14 mouse cellular contexts compared by ENCODE assay signal in genomic region chr13:34794426-34794825, GRCm38 (mm10). TPM values are rescaled to one million over a fixed set of nuclear protein-coding genes. Genes with fewer than 3 reads are reported as not detected.
DNase-seq lines count a peak whose midpoint lies in the region; ATAC-seq and TF ChIP-seq lines count a peak whose summit lies in the region.
"Had no signal": no experiment of that assay in that cellular context is flagged by ENCODE, and none has a peak within 500 bp of the region (broad histone marks: within the 10 kb centered on the region; RNA-seq: fewer than 3 reads in every experiment).

No protein-coding gene starts in this region.

- WGBS in heart, postnatal 0 days: 42% methylated on average over 2 of the region's 2 CpGs
- WGBS in hindbrain, embryonic 11.5 days: 82% methylated on average over 2 of the region's 2 CpGs

- H3K4me1 ChIP-seq in heart, postnatal 0 days (ENCODE audit: control insufficient read depth, insufficient read depth): peaks cover 11% of the 10 kb centered on the region; the same call in 1 of the 2 replicates
- H3K4me1 ChIP-seq in hindbrain, embryonic 11.5 days (replicated peaks; ENCODE audit: control insufficient read depth, insufficient read depth, low read length): no peaks in the 10 kb centered on the region

- no peak overlapping the region for H3K4me3 ChIP-seq in heart, postnatal 0 days (ENCODE audit: low read depth, low read length)
- H3K4me3 ChIP-seq in hindbrain, embryonic 11.5 days (ENCODE audit: low read depth, low read length): no peak overlapping the region
- H3K4me3 ChIP-seq: erythroblast, embryonic 14.5 days; megakaryocyte, embryonic 14.5 days had no signal

- H3K4me2 ChIP-seq in heart, postnatal 0 days (ENCODE audit: low read depth, low read length): no peak overlapping the region
- no peak overlapping the region for H3K4me2 ChIP-seq in hindbrain, embryonic 11.5 days (replicated peaks; ENCODE audit: low read depth, low read length)
- H3K4me2 ChIP-seq: liver, embryonic 11.5 days had no signal

- H3K9me3 ChIP-seq in heart, postnatal 0 days (replicated peaks; ENCODE audit: control insufficient read depth, low read length): no peaks in the 10 kb centered on the region
- no peaks in the 10 kb centered on the region for H3K9me3 ChIP-seq in hindbrain, embryonic 11.5 days (ENCODE audit: control insufficient read depth, low read length)
- H3K9me3 ChIP-seq: megakaryocyte, embryonic 14.5 days had no signal

- H3K36me3 ChIP-seq in heart, postnatal 0 days (replicated peaks; ENCODE audit: control insufficient read depth, insufficient read depth, low read length): no peaks in the 10 kb centered on the region
- no peaks in the 10 kb centered on the region for H3K36me3 ChIP-seq in hindbrain, embryonic 11.5 days (ENCODE audit: control insufficient read depth, insufficient read depth, low read length)

- no peak overlapping the region for H3K9ac ChIP-seq in heart, postnatal 0 days (replicated peaks; ENCODE audit: low read depth, low read length)
- no peak overlapping the region for H3K9ac ChIP-seq in hindbrain, embryonic 11.5 days (ENCODE audit: low read depth, low read length)

- no peak overlapping the region for H3K27ac ChIP-seq in heart, postnatal 0 days (ENCODE audit: low read depth)
- no peak overlapping the region for H3K27ac ChIP-seq in hindbrain, embryonic 11.5 days (ENCODE audit: low read depth, low read length)

- no peak for TF ChIP-seq CTCF in heart, postnatal 0 days (IDR thresholded peaks at IDR 0.05; ENCODE audit: low read depth)

- no peaks in the 10 kb centered on the region for H3K27me3 ChIP-seq in heart, postnatal 0 days (ENCODE audit: control insufficient read depth, insufficient read depth, low read length)
- no peaks in the 10 kb centered on the region for H3K27me3 ChIP-seq in hindbrain, embryonic 11.5 days (ENCODE audit: control insufficient read depth, insufficient read depth, low read length)

- peak; percentile 17 to 46 for DNase-seq in adrenal gland, adult (ENCODE audit: inconsistent age in 2 of 2, low spot score in 1 of 2)
- DNase-seq in adrenal gland, postnatal 4 days (ENCODE audit: low spot score in 2 of 2): no peak
- peak; percentile 16 to 39 for DNase-seq in adrenal gland, postnatal 36 days
- peak; percentile 22 for DNase-seq in heart, postnatal 0 days (ENCODE audit: low spot score)
- peak; percentile 16 to 34 for DNase-seq in kidney, postnatal 4 days
- DNase-seq in frontal cortex, adult 2 months (ENCODE audit: extremely low spot score in 1 of 2, low spot score in 1 of 2): no peak
- DNase-seq in urinary bladder, adult 2 months (ENCODE audit: low spot score): no peak
- DNase-seq in hindbrain, embryonic 11.5 days (ENCODE audit: low spot score): no peak

- no peak for TF ChIP-seq EP300 in heart, postnatal 0 days (IDR thresholded peaks at IDR 0.05; ENCODE audit: low read depth)

- ATAC-seq in heart, postnatal 0 days (ENCODE audit: insufficient read depth, low read depth): peak; percentile 57
- no peak for ATAC-seq in hindbrain, embryonic 11.5 days (ENCODE audit: low FRiP score)

RNA-seq across cellular contexts. Expression of gene Fam50b, which starts 59.8 kb away (rescaled TPM):
- total RNA-seq in adrenal gland, postnatal 4 days (2021): not detected
- total RNA-seq in adrenal gland, postnatal 36 days (2021): not detected
- not detected in 2 replicates for total RNA-seq in heart, postnatal 0 days (2014; rRNA removed; ENCODE audit: low replicate concordance)
- polyA plus RNA-seq in heart, postnatal 0 days (2015; fragmentation: Nextera tagmentation; extraction: Ambion mirVana): not detected in 2 replicates
- polyA plus RNA-seq in frontal cortex, adult 2 months (2012; rRNA removed): not detected in 2 replicates
- 0.07 and 0.12 TPM in 2 replicates for polyA plus RNA-seq in urinary bladder, adult 2 months (2012; rRNA removed)
- polyA plus RNA-seq in hindbrain, embryonic 11.5 days (2014; fragmentation: Nextera tagmentation; extraction: Ambion mirVana): not detected in 2 replicates
- total RNA-seq: common myeloid progenitor, adult 5-6 weeks; layer of hippocampus, postnatal 10 days had no signal
- polyA plus RNA-seq: erythroblast, embryonic 14.5 days; liver, embryonic 11.5 days; stomach, embryonic 14.5 days had no signal

Comparison
In these comparisons a context has a peak if more than half of its experiments do, and no peak if none do; other contexts are left out.
1. DNase-seq: peak in adrenal gland, adult (2 of 2), adrenal gland, postnatal 36 days (2 of 2), heart, postnatal 0 days (single experiment) and kidney, postnatal 4 days (2 of 2); none in adrenal gland, postnatal 4 days (0 of 2), frontal cortex, adult 2 months (0 of 2), urinary bladder, adult 2 months (single experiment) and hindbrain, embryonic 11.5 days (single experiment).